Mouse (Mus musculus) adrenal gland, adult 8-10 months (tissue): Measurements from ENCODE around the gene Mapk8ip1. TPM values are rescaled to one million over a fixed set of nuclear protein-coding genes. Genes with fewer than 3 reads are reported as not detected.
"Not testable (repeated sequence)": the region's sequence is repeated elsewhere in the genome, so short reads cannot be mapped to it uniquely, and the experiment has no call there.

Experiments
- DNase-seq: peaks from one replicate; pipeline ENCODE4 v3.0.0; 2022
- total RNA-seq, 4 experiments: library from RNA; stranded (reverse); gene quantifications; 2 replicates each; pipeline ENCODE4 v1.2.4; 2022

Mapk8ip1 gene
- total RNA-seq, 4 experiments from 2014 or later = 34.6 to 43.3 (median 38.7) TPM

GRCm38 (mm10) chr2:92424462-92425308, 23.6 kb upstream of the Mapk8ip1 start:
- peak; percentile 63 for DNase-seq

DNA sequence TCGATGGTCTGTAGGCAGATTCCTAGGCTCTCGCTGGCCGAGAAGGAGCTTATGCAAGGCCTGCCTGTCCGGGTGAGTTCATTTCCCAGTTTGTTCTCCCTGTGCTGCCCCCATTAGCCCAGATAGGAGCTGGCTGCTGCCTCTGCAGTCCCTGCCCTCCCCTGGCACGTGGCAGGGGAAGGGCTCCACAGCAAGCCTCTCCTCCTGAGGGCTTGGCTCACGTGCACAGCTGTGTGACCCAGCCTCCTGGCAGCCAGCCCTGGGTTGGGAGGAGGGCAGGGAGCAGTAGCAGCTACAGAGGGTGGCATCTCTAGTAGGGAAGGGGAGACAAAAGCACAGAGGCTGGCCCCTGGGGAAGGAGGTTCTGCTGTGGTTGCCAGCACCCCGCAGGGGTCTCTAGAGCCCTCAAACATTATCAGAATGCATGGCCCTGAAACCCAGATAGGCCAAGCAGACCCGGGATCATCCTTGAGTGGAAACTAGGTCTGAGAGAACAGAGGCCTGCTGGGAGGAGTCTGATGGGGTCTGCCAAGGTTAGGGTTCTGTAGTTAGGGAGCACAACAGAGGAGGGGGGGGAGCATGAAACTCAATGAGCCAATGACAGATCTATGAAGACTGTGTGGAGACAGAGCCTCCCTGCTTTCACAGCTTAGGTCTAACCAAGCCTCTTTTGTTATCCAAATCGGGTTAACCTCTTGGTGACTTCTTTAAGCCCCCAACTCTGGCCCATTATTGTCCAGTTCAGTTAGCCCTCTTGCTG, 22.8 kb upstream of the Mapk8ip1 start:
- DNase-seq = peak; percentile 97

DNA sequence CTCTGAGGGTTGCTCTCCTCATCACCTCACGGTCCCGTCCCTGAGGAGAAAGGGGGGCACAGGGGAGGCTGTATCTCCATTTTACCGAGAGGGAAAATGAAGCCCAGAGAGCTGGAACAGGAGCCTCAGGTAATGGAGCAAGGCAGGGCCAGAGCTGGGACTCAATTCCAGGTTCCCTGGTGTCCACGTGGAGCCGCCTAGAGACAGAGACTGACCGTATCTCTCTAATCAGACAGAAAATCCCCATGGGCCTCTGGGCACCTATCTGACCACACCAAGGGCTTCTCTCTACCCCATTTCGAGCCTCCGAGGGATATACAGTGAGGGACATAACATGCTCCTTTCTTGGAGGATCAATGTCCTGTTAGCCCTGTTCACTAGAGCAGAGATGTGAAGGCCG, 22.1 kb upstream of the Mapk8ip1 start:
- DNase-seq = no peak

DNA sequence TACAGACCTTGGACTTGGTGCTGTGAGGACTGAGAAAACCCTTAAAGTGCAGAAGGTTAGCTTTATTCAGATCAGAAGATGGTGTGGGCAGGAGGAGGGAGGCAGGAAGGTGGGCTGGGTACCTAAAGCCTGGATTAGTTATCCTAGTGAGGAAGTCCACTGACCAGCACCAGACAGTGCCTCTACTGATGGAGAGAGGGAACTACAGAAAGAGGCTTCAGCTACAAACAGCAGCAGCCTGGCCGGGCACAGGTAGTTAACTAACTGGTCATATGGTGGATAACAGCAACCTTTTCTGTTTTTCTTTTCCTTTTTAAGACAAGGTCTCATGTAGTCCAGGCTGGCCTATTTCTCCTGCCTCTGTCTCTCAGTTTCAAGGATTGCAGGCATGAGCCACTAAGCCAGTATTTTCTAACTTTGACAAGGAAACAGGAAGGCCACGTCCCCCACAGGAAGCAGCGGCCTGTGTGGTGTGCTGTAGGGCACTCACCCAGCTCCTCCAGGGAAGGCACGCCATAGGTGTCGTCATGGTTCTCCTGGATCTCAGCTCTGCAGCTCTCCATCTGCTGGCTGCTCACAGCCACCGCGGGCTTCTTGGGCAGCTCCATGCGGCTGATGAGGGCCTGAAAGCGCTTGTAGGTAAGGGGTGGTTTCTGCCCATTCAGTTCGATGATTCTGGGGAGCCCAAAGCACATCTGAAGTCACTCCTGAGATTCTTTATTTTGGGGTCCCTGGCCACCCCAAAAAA, 21.5 kb upstream of the Mapk8ip1 start:
- no peak for DNase-seq

GRCm38 (mm10) chr2:92421723-92422387, 20.8 kb upstream of the Mapk8ip1 start:
- peak; percentile 65 for DNase-seq

GRCm38 (mm10) chr2:92411705-92412104, 10.6 kb upstream of the Mapk8ip1 start:
- DNase-seq = no peak

DNA sequence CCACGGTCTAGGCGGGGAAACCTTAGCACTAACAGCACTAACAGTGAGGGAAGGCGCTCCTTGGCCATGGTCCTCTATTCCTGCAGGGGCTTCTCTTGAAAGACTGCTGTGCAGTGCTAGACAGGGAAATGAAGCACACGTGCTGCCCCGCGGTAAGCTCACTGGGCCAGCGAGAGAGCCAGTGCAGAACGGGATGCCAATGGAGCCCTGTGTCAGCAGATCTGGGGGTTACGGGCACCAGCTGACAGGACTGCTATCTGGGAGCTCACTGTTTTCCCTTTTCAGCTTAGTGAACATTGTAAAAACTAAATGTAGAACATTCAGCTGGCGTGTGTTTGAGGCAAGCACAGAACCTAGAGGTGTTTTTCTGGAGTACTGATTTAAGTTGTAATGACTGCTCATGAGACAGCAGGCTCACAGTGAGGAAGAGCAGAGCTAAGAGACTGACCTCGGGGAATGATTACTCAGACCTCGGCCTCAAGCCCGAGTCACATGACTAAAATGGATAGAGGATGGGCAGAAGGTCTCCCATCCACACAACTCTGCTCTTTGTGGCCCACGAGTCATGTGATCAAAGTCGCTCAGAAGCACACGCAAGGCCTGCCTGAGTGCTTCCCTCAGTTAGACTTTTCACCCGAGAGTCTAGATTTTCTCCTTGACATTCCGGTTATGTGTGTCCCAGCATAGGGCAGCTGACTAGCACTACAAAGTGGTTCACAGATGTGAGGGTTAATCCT, 7.4 kb upstream of the Mapk8ip1 start:
- no peak for DNase-seq

DNA sequence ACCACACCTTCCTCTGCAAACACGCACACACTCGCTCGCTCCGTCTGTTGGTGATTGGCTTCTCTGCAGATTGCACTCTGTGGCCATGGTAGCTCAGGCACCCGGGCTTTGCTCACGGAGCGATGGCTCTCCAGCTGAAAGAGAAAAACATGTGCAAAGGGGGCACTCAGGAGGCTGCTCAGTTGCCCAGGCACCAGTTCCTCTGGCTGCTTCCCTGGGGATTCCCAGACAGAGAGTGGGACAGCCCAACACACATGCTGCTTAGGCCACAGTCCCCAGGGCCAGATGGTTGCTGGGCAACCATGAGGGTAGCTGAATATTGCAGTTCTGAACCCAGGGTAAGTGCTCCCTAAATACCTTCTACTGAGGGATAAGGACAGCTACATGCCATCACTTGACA, 4.6 kb upstream of the Mapk8ip1 start:
- DNase-seq = no peak

DNA sequence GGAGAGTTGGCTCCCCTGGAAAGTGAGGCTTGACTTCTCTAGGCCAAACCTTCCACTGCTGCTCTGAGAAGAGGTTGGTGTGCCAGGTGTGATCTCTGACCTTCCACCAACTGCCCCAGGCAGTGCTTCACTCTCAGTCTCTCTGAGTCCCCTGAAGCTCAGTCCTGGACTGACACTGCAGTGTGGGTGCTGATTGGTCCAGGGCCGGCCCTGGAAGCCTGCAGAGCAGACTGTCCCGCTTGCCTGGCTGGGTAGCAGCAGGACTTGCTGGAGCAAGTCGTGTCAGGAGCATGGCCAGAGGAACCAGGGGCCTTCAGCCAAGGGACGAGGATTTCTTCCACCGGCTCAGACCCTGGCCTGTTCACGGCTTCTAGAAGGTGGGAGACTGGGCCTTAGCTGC, 3.7 kb upstream of the Mapk8ip1 start:
- DNase-seq = no peak

GRCm38 (mm10) chr2:92403776-92404319, 2.8 kb upstream of the Mapk8ip1 start:
- DNase-seq = no peak

GRCm38 (mm10) chr2:92402591-92403326, 1.7 kb upstream of the Mapk8ip1 start:
- no peak for DNase-seq

DNA sequence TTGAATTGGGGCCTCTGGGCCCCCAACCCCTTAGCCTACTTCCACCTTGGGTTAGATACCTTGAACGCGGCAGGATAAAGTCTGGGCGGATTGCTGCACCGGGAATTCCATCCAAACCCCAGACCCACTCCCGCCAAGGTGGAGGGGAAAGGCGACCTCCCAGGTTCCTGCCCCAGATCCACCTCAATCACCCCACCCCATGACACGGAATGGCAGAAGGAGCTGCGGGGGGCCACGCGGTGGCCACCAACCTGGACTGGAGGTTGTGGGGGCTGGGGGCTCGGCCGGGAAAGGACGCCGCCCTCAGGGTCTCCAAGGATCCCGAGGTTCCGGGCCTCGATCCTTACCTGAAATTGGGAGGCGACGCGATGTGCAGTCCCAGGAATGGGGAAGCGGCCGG, 381 bp downstream of the Mapk8ip1 start:
- no peak for DNase-seq

DNA sequence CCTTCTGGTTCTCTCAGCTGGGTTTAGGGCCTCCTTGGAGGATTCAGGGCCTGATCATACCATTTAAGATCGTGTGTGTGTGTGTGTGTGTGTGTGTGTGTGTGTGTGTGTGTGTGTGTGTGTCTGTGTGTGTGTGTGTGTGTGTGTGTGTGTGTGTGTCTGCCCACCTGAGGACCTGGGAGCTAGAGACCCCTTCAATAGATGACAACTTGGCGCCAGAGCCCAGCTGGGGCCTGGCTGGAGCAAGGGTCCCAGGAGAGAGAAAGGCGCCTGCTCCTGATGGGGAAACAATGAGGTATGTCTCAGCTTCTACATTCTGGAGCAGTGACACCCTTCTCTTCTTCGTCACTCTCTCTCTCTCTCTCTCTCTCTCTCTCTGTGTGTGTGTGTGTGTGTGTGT, 1.2 kb downstream of the Mapk8ip1 start:
- DNase-seq = not testable (repeated sequence)

GRCm38 (mm10) chr2:92397436-92397835, 3.6 kb downstream of the Mapk8ip1 start:
- no peak for DNase-seq

DNA sequence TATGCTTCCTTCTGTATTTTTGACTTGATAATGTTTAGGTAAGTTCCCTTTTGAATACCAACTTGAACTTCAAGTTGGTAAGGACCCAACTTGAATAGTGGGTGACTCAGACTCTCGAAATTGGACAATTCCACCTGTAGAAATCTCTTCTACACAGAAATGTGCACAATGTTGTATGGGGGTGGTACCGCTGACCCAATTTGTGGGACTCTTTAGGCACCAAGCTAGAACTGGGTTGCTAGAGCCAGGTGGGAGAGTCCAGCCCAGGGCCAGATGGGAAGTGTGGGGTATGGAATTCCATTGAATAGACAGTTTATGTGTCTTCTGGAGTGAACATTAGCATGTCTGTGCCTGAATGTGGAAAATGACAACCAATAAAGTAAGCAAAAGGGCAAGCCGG, 5.5 kb downstream of the Mapk8ip1 start:
- no peak for DNase-seq

DNA sequence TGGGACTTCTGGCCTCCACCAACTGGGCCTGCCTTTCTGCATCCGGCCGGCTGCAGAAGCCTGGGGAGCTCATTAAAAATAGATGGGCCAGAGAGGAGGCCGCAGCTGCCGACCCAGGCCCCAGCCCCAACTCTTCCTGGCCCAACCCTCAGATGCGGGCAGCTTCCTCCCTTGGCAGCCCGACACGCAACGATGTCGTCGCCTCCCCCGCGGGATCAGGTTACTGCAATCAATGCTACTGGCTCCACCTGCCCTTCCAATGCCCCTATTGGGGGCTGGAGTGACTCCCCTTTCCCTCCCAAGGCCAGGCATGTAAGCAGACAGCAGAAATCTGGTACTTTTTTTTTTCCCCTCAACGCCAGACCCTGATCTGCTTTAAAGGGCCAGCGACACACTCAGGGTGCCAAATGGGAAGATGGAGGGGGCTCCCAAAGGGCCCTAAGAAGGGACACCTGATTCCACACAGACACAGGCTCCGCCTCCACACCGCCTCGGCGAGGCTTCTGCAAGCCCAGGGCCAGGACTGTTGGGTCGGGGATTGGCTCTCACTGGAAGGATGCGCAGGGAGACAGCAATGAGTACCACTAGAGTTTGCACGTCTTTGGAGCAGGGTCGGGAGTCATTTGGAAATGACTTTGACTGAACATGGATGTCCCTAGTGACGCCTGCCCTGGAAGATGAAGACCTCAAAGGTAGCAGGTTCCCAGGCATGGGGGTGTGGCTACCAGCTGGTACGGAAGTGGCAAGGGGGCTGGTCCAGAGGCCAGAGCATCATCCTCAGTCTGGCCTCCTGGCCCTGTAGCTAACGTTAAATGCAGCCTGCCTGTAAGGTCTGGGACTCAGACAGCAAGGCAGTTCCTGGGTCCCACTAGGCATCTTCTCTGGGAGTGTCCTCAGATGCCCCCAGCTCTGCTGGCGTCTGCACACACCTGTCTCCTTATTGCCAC, 8.5 kb downstream of the Mapk8ip1 start:
- DNase-seq = no peak

GRCm38 (mm10) chr2:92391703-92392317, 9.3 kb downstream of the Mapk8ip1 start:
- no peak for DNase-seq

- DNase-seq = no peak
Observed at GRCm38 (mm10) chr2:92391116-92391515, 9.9 kb downstream of the Mapk8ip1 start.
